Mouse (Mus musculus) adrenal gland, postnatal 14 days (tissue): Measurements from ENCODE around the gene Mon1b. TPM values are rescaled to one million over a fixed set of nuclear protein-coding genes. Genes with fewer than 3 reads are reported as not detected.

ENCODE experiments used
- DNase-seq: peaks from one replicate; pipeline ENCODE4 v3.0.0; 2021; ENCODE audit warnings: mixed read lengths
- total RNA-seq: library from RNA; stranded (reverse); gene quantifications from 2 replicates; pipeline ENCODE4 v1.2.3, GENCODE M21; 2021

Mon1b gene
- total RNA-seq, 1 experiment from 2014 or later, result 15.6 TPM

GRCm38 (mm10) chr8:113672599-113673255 lies 37.3 kb downstream of the Mon1b start:
- no peak for DNase-seq

- DNase-seq, result no peak
Measured at GRCm38 (mm10) chr8:113673300-113673699, 37.9 kb downstream of the Mon1b start.

DNA sequence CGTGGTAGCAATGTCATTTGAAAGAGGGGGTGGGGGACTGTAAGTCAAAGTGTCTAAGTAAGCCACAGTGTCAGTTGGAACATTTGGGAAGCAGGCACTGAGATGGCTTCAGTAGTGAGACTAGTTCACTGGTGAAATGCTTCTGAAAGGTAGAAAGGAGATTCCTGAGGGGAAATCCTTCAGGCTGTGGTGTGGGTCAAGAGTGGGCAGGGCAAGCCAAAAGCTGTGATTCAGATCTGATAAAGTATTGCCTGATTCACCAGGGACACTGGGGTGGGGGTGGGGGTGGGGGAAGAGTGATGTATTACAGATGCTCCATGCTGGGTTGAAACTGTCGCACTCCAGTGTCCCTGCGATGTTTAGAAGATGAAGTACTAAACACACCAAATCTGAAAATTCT lies 39.2 kb downstream of the Mon1b start:
- DNase-seq, result peak; percentile 21

GRCm38 (mm10) chr8:113675281-113675680 lies 39.9 kb downstream of the Mon1b start:
- peak; percentile 59 for DNase-seq

GRCm38 (mm10) chr8:113676811-113677210 lies 41.4 kb downstream of the Mon1b start:
- no peak for DNase-seq

- DNase-seq, result no peak
Measured at GRCm38 (mm10) chr8:113679361-113679760, 44.0 kb downstream of the Mon1b start.

- DNase-seq, result peak; percentile 49
Measured at GRCm38 (mm10) chr8:113687889-113688542, 52.6 kb downstream of the Mon1b start.

DNA sequence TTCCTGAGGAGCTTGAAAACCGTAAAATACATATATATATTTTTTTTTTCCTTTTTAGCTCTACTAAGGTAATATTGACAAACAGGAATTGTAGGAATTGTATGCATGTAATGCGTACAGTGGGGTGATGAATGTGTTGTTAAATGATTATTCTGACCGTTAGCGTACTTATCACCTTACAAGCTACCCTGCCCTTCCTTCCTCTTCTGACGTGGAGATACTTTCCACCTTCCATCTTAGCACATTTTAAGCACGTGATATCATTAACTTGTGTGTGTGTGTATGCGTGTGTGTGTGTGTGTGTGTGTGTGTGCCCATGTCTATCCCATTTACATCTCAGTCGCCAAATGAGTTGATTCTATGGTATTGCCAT lies 53.1 kb downstream of the Mon1b start:
- no peak for DNase-seq

- DNase-seq, result no peak
Measured at GRCm38 (mm10) chr8:113691622-113692343, 56.4 kb downstream of the Mon1b start.

Other genes with a start within 250 kb of the Mon1b start
- not detected in 2 replicates for gene Syce1l, start 7.6 kb downstream of the Mon1b start, total RNA-seq
- 0.23 and 0.26 TPM in 2 replicates for gene Adamts18, start 213.2 kb downstream of the Mon1b start, total RNA-seq